Mouse (Mus musculus) lung, postnatal 0 days (tissue): ENCODE data around the gene Bcas1.

Experiments
- CTCF ChIP-seq: IDR thresholded peaks from 2 replicates; pipeline ENCODE4 v1.5.1; 2016; ENCODE audit warnings: antibody characterized with exemption, mild to moderate bottlenecking
- EP300 ChIP-seq: IDR thresholded peaks from 2 replicates; pipeline ENCODE4 v1.6.1; 2016; ENCODE audit warnings: antibody characterized with exemption, mild to moderate bottlenecking, control low read depth

- TF ChIP-seq CTCF: no peak
- no peak for TF ChIP-seq EP300
Measured at GRCm38 (mm10) chr2:170308033-170308820, 119.4 kb downstream of the Bcas1 start.
